Mouse (Mus musculus) brain, embryonic 14.5 days (tissue): ENCODE measurements at regions not wholly inside any gene's neighbourhood (a gene's known extent, or its start where the extent isn't known, plus 50 kb on each side); places are given as distances from the start of the nearest gene placed in this dataset.

Experiments
- CTCF ChIP-seq: fragments of 200-500 bp; IDR thresholded peaks from 2 replicates; pipeline ENCODE4 v1.5.1; 2012; ENCODE audit warnings: inconsistent platforms, mild to moderate bottlenecking, moderate library complexity, borderline replicate concordance; ENCODE audit not compliant: insufficient read depth, insufficient read length; ENCODE audit errors: extremely low read depth
- POLR2A ChIP-seq: fragments of 200-500 bp; IDR thresholded peaks from 2 replicates; pipeline ENCODE4 v1.6.1; 2012; ENCODE audit warnings: mild to moderate bottlenecking, inconsistent platforms, borderline replicate concordance; ENCODE audit not compliant: poor library complexity, insufficient read depth, insufficient read length, severe bottlenecking; ENCODE audit errors: extremely low read depth

GRCm38 (mm10) chr13:111992075-111992847 is 183.5 kb upstream of the Map3k1 start:
- TF ChIP-seq CTCF (no peak), POLR2A (no peak)
